Mouse (Mus musculus) E14TG2a.4 (cell line): ENCODE results near the gene Rfx6.

Source experiments
- CTCF ChIP-seq: conservative IDR thresholded peaks from 2 replicates; pipeline ENCODE4 v1.5.1; 2014; ENCODE audit warnings: low read length
- NANOG ChIP-seq: IDR thresholded peaks from 2 replicates; pipeline ENCODE4 v1.6.1; 2014; ENCODE audit warnings: borderline replicate concordance, low read length, mixed read lengths
- POU5F1 ChIP-seq: IDR thresholded peaks from 2 replicates; pipeline ENCODE4 v1.6.1; 2014; ENCODE audit warnings: low read length, borderline replicate concordance

- no peak for TF ChIP-seq CTCF
- no peak for TF ChIP-seq NANOG
- no peak for TF ChIP-seq POU5F1
These were observed 102.1 kb downstream of the Rfx6 start for GRCm38 (mm10) chr10:51779648-51780047.
